Mouse (Mus musculus) erythroblast, embryonic 14.5 days (primary cell): Measurements from ENCODE around the gene Ralgds.

Source experiments
- GATA1 ChIP-seq: IDR thresholded peaks from 2 replicates; pipeline ENCODE4 v1.6.1; 2012; ENCODE audit warnings: low read length, inconsistent platforms, mixed read lengths
- TAL1 ChIP-seq: IDR thresholded peaks from 3 replicates; pipeline ENCODE4 v1.6.1; 2012; ENCODE audit warnings: low read length, inconsistent platforms, mixed read lengths

- TF ChIP-seq GATA1 (no peak), TAL1 (no peak)
Measured at GRCm38 (mm10) chr2:28529856-28530255, 16.9 kb downstream of the Ralgds start.
